Mouse (Mus musculus): ENCODE measurements around the gene Cops9.

DNA sequence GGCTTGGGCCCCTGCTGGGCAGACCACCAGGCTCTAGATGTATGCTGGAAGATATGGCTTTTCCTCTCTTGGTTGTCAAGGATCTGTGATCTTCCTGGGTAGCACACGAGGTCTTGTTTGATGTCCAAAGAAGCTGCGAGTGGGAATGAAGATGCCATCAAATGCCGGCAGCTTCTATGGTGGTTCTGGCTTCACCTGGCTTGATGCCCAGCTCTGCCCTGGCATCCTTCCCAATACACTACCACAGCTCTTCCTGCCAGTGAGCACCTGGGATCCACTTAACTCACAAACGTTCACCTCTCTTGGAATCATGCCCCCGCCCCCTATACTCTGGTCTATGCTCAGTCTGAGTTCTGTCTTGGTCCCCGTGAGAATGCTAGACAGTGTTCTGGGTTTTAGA, 25.3 kb upstream of the Cops9 start:
- TF ChIP-seq CTCF (IDR thresholded peaks at IDR 0.05; ENCODE audit: low read depth), result no peak
- no peak for TF ChIP-seq EP300 (optimal IDR thresholded peaks at IDR 0.05)

All from stomach, postnatal 0 days (tissue).